Mouse (Mus musculus) mature B cell (primary cell): ENCODE results near the gene Naaladl2.

Experiments
- in situ Hi-C: fragments of 300-500 bp; cut with MboI; formaldehyde crosslinking; loops from 2 replicates; pipeline ENCODE4 v1.14.3; 2019

The Naaladl2 gene

DNA sequence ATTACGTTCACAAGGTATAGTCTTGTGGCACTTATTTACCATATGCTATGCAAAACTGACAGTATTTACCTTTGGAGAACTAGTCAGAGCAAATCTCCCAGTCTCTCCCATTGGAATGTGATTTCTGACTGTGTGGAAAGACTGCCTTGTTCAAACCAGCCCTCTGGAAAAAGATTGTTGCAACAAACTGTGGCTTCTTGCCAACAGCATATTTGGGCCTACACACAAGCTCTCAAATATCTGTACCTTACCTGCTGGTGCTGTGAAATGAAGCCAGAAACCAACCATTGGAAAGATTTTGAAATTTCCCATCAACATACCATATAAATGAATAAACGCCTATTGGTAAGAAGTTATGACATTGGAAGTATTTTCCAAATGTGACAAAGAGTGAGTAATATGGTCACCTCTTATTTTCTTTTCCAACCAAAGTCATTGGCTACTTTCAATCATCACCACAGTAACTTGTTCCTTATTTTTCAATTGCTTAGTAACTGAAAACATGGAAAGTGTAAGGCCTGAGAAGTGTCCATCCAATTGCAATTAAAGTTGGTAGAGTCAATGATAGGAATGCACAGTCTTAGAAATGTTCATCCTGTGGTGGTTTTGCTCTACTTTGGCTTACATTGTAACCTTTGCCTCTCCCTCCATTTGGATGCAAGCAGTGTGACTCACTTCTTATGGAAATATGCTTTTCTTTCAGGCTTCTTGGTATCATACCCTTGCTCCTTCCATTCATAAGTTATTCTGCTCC lies 453.7 kb downstream of the Naaladl2 start:
- in situ Hi-C loops = no loop called here

DNA sequence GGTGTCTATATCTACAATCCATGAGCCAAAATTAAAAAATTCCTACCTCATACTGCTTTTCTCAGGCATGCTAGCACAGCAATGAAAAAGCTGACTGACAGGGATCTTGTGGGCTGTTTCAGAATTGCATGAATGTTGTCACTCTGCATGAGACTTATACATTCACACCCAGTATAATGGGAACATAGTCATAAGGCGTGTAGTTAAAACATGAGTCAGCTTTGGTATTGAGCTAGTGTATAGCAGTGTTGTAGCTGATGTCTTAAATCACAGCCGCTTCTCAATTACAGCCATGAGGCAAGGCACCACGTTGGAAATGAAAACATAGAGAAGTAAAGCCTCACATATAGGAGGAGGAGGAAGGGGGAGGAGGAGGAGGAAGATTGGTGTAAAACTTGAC lies 473.6 kb downstream of the Naaladl2 start:
- in situ Hi-C loops = no loop called here

DNA sequence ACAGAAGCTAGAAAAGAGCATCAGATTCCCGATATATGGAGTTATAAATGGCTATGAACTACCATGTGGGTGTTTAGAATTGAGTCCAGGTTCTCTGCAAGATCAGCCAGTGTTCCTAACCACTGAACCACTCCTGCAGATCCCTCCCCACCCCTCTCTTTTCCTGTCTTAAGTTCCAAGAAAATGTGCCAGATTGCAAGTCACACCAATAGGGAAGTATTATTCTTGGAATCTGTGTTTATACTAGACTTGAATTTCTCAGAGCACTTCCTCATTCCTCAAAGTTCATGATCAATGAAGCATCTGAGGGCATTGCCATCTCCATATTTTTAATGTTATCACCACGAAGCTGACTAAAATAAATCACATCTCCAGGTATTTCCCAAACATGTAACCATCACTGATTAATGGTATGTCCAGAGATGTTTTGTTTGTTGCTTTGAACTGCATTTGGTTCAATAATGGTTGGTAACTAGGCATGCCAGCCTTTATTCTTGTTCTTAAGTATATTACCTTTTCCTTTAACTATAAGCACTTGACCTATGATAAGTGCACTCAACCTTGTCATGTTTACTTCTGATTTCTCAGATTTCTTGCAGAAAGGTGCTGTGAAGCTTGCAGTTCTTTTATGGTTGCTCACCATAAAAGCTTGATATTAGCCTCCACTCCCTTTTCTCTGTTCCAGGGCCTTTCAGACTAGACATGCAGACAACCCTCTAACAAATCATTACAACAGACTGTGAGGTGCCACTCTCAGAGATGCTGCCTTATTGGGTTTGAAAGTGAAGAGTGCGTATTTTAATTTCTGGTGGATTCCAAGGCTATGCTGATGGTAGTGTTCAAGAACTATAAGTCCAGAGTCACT lies 475.8 kb downstream of the Naaladl2 start:
- in situ Hi-C loops = no loop called here

DNA sequence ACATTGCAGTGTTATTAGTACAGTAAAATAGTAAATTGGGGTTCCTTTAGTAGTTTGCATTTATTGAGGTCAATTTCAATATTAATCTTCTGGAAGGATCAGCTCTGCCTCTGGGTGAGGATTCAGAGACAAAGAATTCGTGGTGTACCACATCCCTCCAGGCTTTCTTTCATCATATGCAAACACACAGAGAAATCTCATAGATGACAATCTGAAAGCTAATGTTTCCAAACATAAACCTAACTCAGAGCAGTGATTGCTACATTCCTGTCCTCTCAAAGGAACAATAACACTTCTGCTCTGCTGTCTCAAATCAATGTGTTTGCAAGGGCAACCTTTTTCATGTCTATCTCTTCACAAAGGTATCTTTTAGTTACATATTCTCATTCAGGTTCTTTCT lies 478.7 kb downstream of the Naaladl2 start:
- in situ Hi-C loops = no loop called here

DNA sequence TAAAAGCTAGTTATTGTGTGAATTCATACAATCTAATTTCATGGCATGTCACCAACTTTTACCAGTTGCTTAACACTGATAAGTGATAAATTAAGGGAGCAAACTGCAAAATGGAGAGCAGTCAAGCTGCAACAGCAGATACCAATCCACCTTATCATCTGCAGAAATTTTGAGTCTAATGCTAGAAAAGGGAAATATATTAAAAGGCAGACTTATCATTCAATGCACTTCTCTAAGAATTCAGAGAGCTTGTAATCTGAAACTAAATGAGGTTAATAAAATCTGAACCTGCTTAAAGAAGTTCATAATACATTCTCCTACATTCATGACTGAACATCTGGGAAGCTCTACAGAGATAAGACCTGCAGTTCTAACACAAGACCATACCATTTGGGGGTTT lies 480.3 kb downstream of the Naaladl2 start:
- in situ Hi-C loops = no loop called here

DNA sequence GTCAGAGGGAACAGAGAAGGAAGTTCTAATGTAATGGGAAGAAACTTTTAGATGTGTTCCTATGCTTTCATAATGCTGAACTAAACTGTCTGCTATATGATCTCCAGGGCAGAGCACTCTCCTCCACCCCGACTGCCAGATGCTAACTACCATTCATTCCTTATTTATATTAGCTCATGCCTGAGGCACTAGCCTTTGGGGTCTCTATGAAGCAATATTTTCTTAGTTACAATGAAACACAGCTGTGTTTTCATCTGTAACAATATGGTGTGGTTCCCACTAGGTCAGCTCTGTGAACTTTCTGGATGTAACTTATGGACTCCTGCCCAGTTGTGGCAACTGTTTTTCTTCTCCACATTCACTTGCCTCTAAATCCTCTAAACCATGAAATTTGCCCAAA lies 514.0 kb downstream of the Naaladl2 start:
- in situ Hi-C loops = no loop called here

DNA sequence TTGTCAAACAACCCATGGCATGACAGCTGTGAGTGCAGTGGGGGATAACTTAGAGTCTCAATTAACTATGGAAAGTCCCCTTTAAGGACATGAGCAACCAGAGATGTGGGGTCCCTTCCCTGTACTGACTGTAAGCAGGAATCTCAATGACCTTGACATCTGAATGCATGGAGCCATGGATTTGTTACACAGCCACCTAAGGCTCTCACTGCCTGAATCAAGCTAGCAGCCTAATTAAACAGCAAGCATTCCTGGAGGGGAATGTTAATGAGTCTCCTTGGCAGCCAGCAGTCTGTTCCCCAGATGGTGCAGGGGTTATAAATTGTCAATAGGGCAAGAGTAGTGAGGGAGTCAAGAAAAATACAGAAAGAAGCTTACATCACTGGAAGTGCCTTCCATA lies 538.6 kb downstream of the Naaladl2 start:
- in situ Hi-C loops = no loop called here

DNA sequence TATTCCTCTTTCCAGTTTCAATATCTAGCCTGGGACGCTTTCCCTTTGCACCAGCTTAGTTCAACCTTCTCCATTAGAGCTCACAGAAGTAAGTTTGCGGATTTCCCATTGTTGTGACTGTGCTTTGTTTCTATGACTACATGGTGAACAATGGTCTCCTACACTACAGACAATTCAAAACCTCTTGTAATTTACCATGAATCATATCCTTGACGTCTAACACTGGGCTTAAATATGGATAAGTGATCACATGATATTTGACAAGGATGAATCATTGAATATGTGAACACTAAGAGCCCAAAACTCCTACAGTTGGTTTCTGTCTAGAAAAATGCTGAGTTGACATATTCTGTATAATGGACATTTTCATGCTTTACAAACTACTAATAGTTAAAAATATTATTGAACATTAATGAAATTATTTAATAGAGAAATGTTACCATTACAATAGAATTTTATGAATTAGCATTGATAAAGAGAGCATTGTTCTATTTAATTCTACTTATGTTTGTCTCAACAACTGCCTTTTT lies 539.2 kb downstream of the Naaladl2 start:
- in situ Hi-C loops = no loop called here

DNA sequence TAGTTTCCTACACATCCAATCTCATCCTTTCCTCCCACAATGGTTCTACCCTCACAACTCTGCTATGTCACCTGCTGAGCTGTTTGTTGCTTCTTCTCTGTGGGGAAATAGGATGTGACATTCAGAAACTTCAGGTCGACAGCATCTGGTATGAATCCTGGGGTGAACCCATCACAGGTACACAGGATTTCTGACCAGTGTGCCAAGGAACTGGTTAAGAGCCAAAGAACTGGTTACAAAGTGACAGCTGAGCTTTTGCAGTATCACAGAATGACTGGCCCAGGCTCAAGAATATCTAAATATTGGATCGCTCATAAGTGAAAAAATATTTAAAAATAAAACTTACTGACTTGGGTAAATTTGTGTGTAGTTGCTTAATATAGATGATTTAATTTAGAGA lies 548.6 kb downstream of the Naaladl2 start:
- in situ Hi-C loops = no loop called here

DNA sequence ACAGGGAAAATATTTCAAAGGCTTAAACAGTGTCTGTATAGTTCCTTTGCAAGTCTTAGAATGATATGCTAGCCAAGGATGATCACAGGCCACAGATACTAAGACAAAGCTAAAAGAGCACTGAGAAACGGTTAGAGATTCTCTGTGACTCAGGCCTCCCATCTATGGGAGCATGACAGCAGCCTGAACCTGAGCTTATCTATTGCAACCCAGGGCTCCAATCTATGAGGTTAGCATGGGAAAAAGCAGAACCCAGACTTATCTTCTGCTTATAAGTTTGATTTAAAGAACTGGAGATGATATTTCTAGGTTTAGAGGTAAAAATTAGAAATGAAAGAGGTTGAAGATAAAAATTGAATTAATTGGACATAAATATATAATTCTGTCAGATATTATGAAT lies 587.4 kb downstream of the Naaladl2 start:
- in situ Hi-C loops = no loop called here

DNA sequence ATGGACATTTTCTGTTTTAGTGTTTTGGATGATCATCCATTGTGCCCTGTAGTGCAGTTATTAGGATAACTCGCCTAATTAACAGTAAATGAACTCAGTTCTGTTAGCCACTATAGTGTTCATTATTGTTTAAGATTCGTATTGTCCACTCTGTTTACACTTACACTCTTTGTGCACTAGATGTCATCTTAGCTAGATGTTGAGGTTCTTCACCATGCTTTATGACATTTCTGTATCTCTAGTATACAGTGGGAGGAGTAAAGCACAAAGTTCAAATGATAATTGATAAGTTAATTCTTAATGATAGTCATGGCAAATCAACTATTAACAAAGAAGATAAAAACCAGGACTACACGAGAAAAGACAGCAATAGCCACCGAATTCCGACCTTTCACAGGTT lies 590.4 kb downstream of the Naaladl2 start:
- in situ Hi-C loops = no loop called here

DNA sequence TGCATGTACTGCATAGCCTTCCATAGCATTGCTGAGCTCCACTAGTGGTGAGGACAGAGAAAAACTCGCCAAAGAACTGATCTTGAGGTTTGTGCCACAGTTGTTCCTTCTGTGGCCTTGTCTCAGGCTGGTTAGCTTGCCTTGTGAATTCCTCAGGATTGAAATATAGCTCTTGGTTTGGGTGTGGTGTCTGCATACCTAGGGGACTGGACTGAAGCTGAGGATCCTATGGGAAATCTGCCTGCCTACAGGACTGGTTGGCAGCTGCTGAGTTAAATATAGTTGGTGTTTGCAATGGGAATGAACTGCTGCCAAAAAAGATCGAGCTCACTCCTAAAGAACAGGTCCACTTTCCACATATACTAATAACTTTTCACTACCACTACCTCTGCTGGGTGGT lies 591.4 kb downstream of the Naaladl2 start:
- in situ Hi-C loops = no loop called here

DNA sequence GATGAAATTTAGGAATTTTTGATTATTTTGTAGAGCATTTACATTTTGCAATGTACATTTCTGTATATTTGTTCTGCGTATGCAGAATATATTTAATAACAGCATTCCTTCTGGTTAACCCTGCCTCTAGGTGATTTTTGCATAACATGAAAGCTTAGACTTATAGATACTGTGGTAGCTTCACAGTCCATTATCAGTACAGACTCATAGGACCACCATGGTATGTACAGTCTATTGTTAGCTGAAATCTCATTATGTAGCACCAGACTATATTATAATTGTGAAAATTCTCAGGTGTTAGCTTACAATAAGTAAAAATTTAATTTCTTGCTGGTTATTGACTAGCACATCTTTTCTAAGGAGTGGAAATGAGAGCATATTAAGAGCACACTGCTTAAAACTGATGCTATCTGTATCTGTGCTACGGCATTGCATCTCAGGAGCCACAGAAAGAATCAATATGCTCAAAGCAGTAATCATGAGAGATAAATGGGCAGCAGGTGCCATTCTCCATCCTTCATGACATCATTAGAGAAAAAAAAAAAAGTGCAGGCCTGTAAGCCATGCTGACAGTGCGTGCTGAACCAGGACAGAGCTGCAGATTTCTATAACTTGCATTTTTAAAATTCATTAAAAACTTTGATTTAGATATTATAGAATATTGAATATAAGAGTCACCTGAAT lies 610.1 kb downstream of the Naaladl2 start:
- in situ Hi-C loops = no loop called here

DNA sequence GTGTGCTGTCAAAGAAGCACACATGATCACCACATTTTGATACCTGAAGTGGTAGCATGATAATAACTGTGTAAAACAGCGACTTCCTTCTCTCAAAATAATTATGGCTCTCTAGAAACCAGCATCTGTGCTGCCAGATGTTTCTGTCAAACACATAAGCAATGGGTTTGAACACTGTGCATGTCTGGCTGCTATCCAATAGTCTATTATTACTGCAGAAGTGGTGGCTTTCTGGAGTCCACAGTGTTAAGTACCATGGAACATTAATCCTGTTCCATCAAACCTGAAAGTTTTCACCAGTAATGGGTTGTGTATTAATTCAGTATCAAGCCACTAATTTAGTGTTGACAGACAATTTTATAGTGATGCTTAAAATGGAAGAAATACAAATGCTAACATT lies 629.1 kb downstream of the Naaladl2 start:
- in situ Hi-C loops = no loop called here

DNA sequence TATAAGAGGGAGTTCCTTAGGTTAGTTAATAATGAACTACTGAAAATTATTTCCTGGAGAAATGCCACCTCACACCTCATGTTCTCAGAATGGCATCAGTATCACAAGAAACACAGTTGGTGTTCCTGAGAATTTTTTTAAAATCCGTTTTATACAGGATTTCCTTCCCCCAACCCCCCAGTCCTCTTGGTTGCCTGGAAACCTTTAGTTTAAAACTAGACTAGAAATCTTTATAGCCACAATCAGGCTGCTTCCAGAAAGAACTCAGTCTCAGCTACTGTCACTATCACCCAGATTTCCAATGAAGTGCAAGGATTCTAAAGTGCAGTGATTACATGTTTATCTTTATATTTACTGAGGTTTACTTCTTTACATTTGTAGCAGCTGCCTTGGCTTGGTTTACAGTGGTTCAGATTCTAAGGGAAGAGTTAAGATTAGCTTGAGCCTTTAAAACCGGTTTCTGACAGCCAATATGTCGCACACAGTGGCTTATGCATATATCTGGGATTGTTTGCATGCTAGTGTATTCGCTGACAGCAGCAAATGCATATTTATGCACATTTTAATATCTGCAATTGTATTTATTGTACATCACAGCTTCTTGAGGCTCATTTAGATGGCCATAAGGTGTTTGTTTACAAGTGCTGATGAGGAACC lies 657.5 kb downstream of the Naaladl2 start:
- in situ Hi-C loops = no loop called here

DNA sequence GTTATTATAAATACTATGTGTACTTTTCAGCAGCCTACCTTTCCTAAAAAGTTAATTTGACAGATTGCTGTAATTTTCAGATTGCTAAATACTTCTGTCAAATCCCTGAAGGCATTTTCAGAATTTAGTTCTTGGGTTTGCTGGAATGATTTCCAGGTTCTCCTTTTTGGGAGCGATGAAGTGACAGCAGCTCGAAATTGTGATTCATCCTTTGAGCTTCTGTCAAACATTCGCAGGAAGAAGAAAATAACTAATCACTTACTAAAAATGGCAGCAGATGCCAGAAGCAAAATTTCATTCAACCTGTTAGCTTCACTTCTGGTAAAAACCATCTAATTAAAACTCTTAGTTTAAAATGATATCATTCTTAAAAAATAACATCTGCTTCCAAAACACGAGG lies 680.1 kb downstream of the Naaladl2 start:
- in situ Hi-C loops = no loop called here

DNA sequence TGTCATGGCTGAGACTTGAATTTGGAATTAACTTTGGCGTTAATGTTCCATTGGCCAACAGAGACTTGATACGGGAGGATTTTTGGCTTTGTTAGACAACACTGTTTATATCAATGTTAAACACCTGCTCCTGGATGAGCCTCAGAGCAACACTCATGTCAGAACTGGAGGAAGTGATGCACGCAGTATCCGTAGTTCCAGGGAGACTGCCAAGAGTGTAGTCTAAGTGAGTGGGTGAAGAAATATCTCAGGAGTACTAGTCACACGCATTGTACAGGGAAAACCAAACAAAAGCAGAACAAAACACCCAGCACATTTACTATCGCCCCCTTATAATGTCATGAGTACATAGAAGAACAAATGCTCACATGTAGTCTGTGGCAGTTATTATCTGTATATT lies 703.4 kb downstream of the Naaladl2 start:
- in situ Hi-C loops = no loop called here

DNA sequence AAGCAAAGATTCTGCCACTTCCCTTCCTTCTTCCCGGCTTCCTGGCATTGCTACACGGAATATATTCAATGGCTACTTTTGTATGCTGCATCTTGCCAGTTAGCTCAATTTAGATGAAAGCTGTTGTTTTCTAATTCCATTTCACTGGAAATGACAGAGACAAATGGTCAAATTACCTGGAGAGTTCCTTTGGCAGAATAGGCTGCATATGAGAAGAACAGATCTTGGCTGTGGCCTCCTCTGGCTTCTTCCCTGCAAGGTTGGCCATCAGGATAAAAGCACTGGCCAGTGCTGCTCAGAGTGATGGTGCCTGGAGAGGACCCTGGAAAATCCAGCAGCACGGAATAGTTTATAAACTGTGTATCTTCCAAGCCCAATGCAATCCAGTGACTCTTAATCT lies 711.3 kb downstream of the Naaladl2 start:
- in situ Hi-C loops = no loop called here

DNA sequence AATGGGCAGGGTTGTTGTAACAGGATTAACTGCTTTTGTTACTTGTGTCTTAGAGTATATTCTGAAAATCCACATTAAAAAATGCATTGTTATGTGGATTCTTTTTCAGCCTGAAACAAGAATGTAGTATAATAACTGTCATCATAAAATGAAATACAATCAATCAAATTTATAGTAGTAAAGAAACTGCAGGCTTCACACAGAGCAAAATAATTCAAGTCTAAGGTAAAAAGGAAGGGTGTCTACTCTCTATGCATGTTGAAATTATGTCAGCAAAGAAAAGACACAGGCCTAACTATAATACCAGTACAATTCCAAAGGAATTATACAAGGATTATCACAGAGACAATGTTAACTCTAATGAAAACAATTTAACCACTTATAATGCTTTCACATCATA lies 752.3 kb downstream of the Naaladl2 start:
- in situ Hi-C loops = no loop called here

DNA sequence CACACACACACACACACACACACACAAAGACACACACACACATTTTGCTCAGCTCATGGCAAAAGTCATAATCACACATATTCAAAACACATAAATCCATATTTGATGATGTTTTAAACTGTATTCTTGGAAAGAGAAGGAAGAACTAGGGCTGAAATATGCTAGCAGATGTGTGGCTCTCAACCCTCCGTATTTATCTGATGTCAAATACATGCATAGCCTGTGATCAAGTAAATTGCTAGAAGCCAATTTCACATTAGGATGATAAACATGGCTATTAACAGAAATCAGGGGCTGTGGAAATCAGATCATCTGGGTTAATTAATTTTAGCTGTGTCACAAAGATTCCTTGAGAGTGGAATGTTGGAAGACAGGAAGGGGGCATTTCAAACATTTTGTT lies 752.8 kb downstream of the Naaladl2 start:
- in situ Hi-C loops = no loop called here

DNA sequence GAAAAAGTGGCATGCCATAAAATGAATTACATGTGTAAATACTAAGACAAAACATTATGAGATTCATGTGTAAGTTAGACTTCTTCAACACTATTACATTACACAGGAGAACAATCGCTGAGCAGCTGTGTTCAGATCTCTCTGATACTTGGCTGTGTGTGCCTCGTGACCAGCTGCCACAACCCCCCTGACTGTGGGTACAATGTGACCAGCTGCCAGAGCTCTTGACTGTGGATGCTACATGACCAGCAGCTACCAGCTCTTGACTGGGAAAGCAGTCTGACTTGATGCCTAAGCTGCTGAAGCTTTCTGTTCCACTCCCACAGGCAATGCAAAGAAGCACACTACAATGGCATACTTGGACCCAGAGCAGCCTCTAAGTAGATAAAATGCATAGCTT lies 789.1 kb downstream of the Naaladl2 start:
- in situ Hi-C loops = no loop called here
